Mouse (Mus musculus) thymus, adult 2 months (tissue): ENCODE data around the gene Gm6217. TPM values are rescaled to one million over a fixed set of nuclear protein-coding genes. Genes with fewer than 3 reads are reported as not detected.
"Not testable (repeated sequence)": the region's sequence is repeated elsewhere in the genome, so short reads cannot be mapped to it uniquely, and the experiment has no call there.

ENCODE experiments used
- DNase-seq: peaks from one replicate; pipeline ENCODE4 v3.0.0; 2021
- H3K27ac ChIP-seq: fragments of 200-500 bp; 2 replicates; pipeline ENCODE4 v1.5.1; 2012; ENCODE audit warnings: low read length, control low read depth; ENCODE audit not compliant: control insufficient read depth, insufficient read depth
- H3K27me3 ChIP-seq: fragments of 200-500 bp; 2 replicates; pipeline ENCODE4 v1.6.1; 2012; ENCODE audit warnings: mild to moderate bottlenecking, low read length, moderate library complexity, mixed read lengths; ENCODE audit not compliant: control insufficient read depth, insufficient read depth
- H3K36me3 ChIP-seq: fragments of 200-500 bp; 2 replicates; pipeline ENCODE4 v1.6.1; 2012; ENCODE audit warnings: mild to moderate bottlenecking, low read length, moderate library complexity; ENCODE audit not compliant: control insufficient read depth, insufficient read depth
- H3K4me1 ChIP-seq: fragments of 200-500 bp; replicated peaks from 2 replicates; pipeline ENCODE4 v1.6.1; 2012; ENCODE audit warnings: low read length; ENCODE audit not compliant: control insufficient read depth, insufficient read depth
- H3K4me3 ChIP-seq: fragments of 200-500 bp; 2 replicates; pipeline ENCODE4 v1.5.1; 2012; ENCODE audit warnings: mild to moderate bottlenecking, low read length, control low read depth, moderate library complexity; ENCODE audit not compliant: control insufficient read depth, insufficient read depth
- CTCF ChIP-seq: fragments of 200-500 bp; IDR thresholded peaks from 2 replicates; pipeline ENCODE4 v1.5.1; 2012; ENCODE audit warnings: mild to moderate bottlenecking, control low read depth, low read length, moderate library complexity, borderline replicate concordance; ENCODE audit not compliant: control insufficient read depth, poor library complexity, insufficient read depth; ENCODE audit errors: extremely low read depth
- POLR2A ChIP-seq: fragments of 200-500 bp; IDR thresholded peaks from 2 replicates; pipeline ENCODE4 v1.6.1; 2012; ENCODE audit warnings: mild to moderate bottlenecking, low read length, control low read depth, moderate library complexity; ENCODE audit not compliant: control insufficient read depth, poor library complexity, insufficient read depth; ENCODE audit errors: extremely low read depth
- WGBS: fragments of 180-500 bp; shearing (Covaris S2); methylation state at CpG from one replicate; pipeline ENCODE4 v1.1.7; 2018; 5-methylcytosine and 5-hydroxymethylcytosine counted together
- polyA plus RNA-seq: library from polyadenylated mRNA; depleted of rRNA; stranded (reverse); fragments of >200 nt; gene quantifications from 2 replicates; pipeline ENCODE4 v1.2.3, GENCODE M21; 2012; rRNA removed

Gm6217 gene
- polyA plus RNA-seq, 1 experiment, result not detected

GRCm38 (mm10) chr1:82924650-82925049 lies 6.5 kb downstream of the Gm6217 start, which contains the start of gene A030014E15Rik:
Gene A030014E15Rik, plus strand, starts transcription at chr1:82924917.
- TF ChIP-seq CTCF (no peak), POLR2A (no peak)
- no peaks in the 10 kb centered on the region for H3K27me3 ChIP-seq
- no peaks in the 10 kb centered on the region for H3K4me1 ChIP-seq
- no peak for DNase-seq
- no peak within 1 kb of the TSS for H3K27ac ChIP-seq
- 78% methylated on average over 6 of the region's 6 CpGs for WGBS
- H3K36me3 ChIP-seq, result no peaks in the 10 kb centered on the region
- no peak within 1 kb of the TSS for H3K4me3 ChIP-seq

DNA sequence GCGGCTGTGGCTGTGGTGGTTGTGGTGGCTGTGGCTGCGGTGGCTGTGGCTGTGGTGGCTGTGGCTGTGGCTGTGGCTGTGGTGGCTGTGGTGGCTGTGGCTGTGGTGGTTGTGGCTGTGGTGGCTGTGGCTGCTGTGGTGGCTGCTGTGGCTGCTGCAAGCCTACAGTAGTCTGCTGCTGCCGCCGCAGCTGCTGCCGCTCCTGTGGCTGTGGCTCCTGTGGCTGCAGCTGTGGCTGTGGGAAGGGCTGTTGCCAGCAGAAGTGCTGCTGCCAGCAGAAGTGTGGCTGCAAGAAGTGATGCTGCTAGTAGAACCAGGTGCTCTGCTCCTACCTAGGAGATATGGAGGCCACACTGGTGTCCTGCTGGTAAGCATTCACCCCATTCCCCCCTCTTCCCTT lies 17.8 kb downstream of the Gm6217 start:
- 52% methylated on average over 5 of the region's 5 CpGs for WGBS
- not testable (repeated sequence) for H3K27me3 ChIP-seq, H3K36me3 ChIP-seq, H3K27ac ChIP-seq, H3K4me3 ChIP-seq, DNase-seq, H3K4me1 ChIP-seq

DNA sequence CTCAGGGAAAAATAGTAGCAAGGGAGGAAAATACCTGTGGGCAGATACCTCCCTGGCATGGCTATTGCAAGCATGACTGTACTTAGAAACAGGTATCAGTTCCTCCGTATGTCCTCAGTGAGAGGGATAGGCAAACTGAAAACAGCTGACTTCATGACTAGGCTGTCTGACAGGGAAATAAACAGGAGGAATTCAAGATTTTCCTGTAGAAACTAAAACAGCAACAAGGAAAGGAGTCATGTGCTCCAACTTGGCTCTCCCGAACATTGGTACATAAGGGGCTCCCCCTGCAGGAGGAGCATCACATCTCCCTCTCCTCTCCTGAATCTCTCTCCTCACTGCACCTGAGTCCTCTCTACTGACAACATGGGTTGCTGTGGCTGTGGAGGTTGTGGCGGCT lies 18.2 kb downstream of the Gm6217 start, which contains the start of gene A030005L19Rik:
Gene A030005L19Rik, plus strand, starts transcription at position 301 of the 400 bp plus-strand sequence.
- 89% methylated on average over 3 of the region's 3 CpGs for WGBS
- DNase-seq, result no peak
- TF ChIP-seq CTCF (no peak), POLR2A (no peak)
- Histone ChIP-seq H3K27ac (no peak within 1 kb of the TSS), H3K4me3 (no peak within 1 kb of the TSS), H3K27me3 (no peaks in the 10 kb centered on the region), H3K4me1 (0 out of 2 replicates have a peak, but pooled peaks cover 1% of the 10 kb centered on the region), H3K36me3 (no peaks in the 10 kb centered on the region)

DNA sequence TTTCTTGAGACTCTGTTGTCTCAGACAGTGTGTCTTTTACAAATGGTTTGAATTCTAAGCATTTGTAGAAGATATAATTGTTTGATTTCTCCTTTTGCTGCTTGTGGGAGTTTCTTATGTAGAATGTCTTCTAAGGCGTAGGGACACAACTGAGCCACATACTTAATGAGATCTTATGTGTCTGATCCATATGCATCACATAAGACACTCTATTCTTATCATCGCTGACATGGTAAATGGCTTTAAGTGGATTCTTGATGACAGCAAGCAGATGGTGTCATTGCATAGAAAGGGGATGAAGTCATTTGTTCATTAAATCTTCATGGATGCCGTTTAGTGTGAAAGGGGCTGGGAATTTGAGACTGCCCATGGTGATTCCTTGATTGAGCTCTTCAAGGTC lies 25.3 kb downstream of the Gm6217 start:
- H3K27ac ChIP-seq, result no peak overlapping the region
- no peak overlapping the region for H3K4me3 ChIP-seq
- WGBS, result 98% methylated on average over 3 of the region's 3 CpGs
- no peaks in the 10 kb centered on the region for H3K36me3 ChIP-seq
- DNase-seq, result no peak
- peaks cover 6% of the 10 kb centered on the region for H3K4me1 ChIP-seq
- TF ChIP-seq POLR2A (no peak), CTCF (no peak)
- H3K27me3 ChIP-seq, result no peaks in the 10 kb centered on the region

- H3K27me3 ChIP-seq, result no peaks in the 10 kb centered on the region
- 95% methylated on average over 3 of the region's 3 CpGs for WGBS
- H3K4me3 ChIP-seq, result no peak overlapping the region
- H3K4me1 ChIP-seq, result peaks cover 9% of the 10 kb centered on the region
- H3K27ac ChIP-seq, result no peak overlapping the region
- TF ChIP-seq POLR2A (no peak), CTCF (no peak)
- no peaks in the 10 kb centered on the region for H3K36me3 ChIP-seq
- DNase-seq, result no peak
Observed at GRCm38 (mm10) chr1:82901201-82901600, 30.0 kb downstream of the Gm6217 start.

DNA sequence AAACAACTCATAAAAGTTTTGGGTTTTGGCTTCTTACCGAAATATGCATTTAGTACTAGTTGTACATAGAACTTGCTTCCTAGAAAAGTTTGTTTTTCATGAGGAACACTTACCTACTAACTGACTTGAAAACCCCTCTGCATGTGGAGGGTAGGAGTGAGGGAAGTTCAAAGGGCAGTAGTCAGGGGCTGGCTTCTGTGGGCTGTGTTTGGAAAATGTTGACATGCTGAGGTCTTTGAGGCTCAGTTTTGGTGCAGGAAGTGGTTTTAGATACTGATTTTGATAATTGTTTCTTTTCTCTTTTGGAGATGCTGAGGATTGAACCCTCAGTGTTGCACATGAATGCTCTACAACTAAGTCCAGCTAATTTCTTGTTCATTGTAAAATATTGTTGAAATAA lies 30.6 kb downstream of the Gm6217 start:
- Histone ChIP-seq H3K4me3 (no peak overlapping the region), H3K36me3 (peaks cover under 1% of the 10 kb centered on the region; the same call in 1 of the 2 replicates), H3K27ac (no peak overlapping the region), H3K27me3 (no peaks in the 10 kb centered on the region), H3K4me1 (peaks cover 9% of the 10 kb centered on the region)
- peak; percentile 33 for DNase-seq
- TF ChIP-seq CTCF (no peak), POLR2A (no peak)
- WGBS, result 15% methylated on average over 1 of the region's 1 CpGs

DNA sequence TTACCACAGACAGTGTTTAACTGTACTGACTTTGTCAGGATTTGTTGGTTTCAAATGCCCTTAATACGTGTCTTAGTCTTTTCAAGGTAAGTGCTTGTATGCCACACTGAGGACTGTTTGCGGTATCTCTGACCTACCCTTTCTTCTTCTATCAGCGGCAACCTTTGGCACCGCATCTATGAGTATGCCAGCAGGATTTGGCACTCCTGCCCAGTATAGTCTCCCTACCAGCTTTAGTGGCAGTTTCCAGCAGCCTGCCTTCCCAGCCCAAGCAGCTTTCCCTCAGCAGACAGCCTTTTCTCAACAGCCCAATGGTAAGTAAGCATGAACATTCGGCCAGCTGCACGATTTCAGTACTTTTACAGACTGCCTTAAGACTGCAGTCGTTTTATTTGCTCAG lies 37.9 kb downstream of the Gm6217 start:
- WGBS, result 92% methylated on average over 7 of the region's 7 CpGs
- Histone ChIP-seq H3K4me3 (no peak overlapping the region), H3K36me3 (peaks cover 29% of the 10 kb centered on the region), H3K27ac (no peak overlapping the region), H3K27me3 (no peaks in the 10 kb centered on the region), H3K4me1 (no peaks in the 10 kb centered on the region)
- no peak for DNase-seq
- TF ChIP-seq CTCF (no peak), POLR2A (no peak)

Other genes with a start within 250 kb of the Gm6217 start
- 51.4 and 56.5 TPM in 2 replicates for gene Mff, start 206.5 kb downstream of the Gm6217 start, polyA plus RNA-seq
- 0.24 and 0.32 TPM in 2 replicates for gene Tm4sf20, start 162.9 kb downstream of the Gm6217 start, polyA plus RNA-seq
- not detected in 2 replicates for gene Gm47791, start 160.2 kb downstream of the Gm6217 start, polyA plus RNA-seq
- 69.0 and 75.4 TPM in 2 replicates for gene Agfg1, start 91.9 kb downstream of the Gm6217 start, polyA plus RNA-seq
- gene A030005L19Rik, start 18.1 kb downstream of the Gm6217 start, polyA plus RNA-seq, result 0.98 and 1.0 TPM in 2 replicates
- gene A030014E15Rik, start 6.5 kb downstream of the Gm6217 start, polyA plus RNA-seq, result not detected in 2 replicates
- gene A030003K21Rik, start 12.0 kb upstream of the Gm6217 start, polyA plus RNA-seq, result not detected in 2 replicates
- gene Gm7544, start 24.6 kb upstream of the Gm6217 start, polyA plus RNA-seq, result not detected in 2 replicates
- gene Gm47955, start 28.9 kb upstream of the Gm6217 start, polyA plus RNA-seq, result not detected in 2 replicates
- gene Gm47959, start 69.1 kb upstream of the Gm6217 start, polyA plus RNA-seq, result not detected in 2 replicates
- 0.06 and 0.07 TPM in 2 replicates for gene Slc19a3, start 107.0 kb upstream of the Gm6217 start, polyA plus RNA-seq
- not detected in 2 replicates for gene Krtap28-10, start 111.1 kb upstream of the Gm6217 start, polyA plus RNA-seq
- not detected in 2 replicates for gene Gm47969, start 113.5 kb upstream of the Gm6217 start, polyA plus RNA-seq
- gene A030005K14Rik, start 128.0 kb upstream of the Gm6217 start, polyA plus RNA-seq, result not detected in 2 replicates
- gene Krtap28-13, start 129.5 kb upstream of the Gm6217 start, polyA plus RNA-seq, result not detected in 2 replicates
- 14.3 and 16.7 TPM in 2 replicates for gene Ccl20, start 185.4 kb upstream of the Gm6217 start, polyA plus RNA-seq
- not detected in 2 replicates for gene Daw1, start 228.4 kb upstream of the Gm6217 start, polyA plus RNA-seq